ENCODE assay signal across 12 mouse cellular contexts in the genomic region with DNA sequence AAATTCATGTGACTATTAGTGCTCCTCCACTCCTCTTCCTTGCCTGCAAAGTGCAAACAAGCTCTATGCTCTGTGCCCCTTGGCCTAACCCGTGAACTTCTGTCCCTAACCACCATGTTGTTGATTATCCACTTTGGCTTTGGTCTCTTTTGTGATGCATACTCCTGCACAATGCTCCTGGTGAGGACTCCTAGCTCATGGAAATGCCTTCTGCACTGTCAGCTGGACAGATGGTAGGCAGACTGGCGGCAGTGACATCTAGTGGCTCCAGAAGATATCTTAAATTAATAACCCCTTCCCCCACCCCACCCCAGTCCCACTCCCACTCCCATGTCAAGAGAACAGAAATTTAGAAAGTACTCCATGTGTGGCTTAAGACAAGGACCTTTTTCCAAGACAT. TPM values are rescaled to one million over a fixed set of nuclear protein-coding genes. Genes with fewer than 3 reads are reported as not detected.
DNase-seq lines count a peak whose midpoint lies in the region; TF ChIP-seq lines count a peak whose summit lies in the region.
"Had no signal": no experiment of that assay in that cellular context is flagged by ENCODE, and none has a peak within 500 bp of the region (broad histone marks: within the 10 kb centered on the region; RNA-seq: fewer than 3 reads in every experiment).

No protein-coding gene starts in this region.

- peak; percentile 1 to 5 for DNase-seq in cerebellum, postnatal 14 days
- DNase-seq in cerebellum, adult 9-11 months: no peak
- no peak for DNase-seq in layer of hippocampus, adult 2 months (ENCODE audit: low spot score in 2 of 2)
- no peak for DNase-seq in layer of hippocampus, adult 9-11 months
- DNase-seq in embryo, embryonic 9.5 days (ENCODE audit: extremely low spot score): peak; percentile 4
- peak; percentile 13 for DNase-seq in retina, embryonic 14.5 days (ENCODE audit: low spot score)
- DNase-seq in ovary, adult 18-20 months (ENCODE audit: low spot score): no peak
- DNase-seq in right cerebral cortex, postnatal 10 days (ENCODE audit: low spot score in 2 of 2): no peak
- DNase-seq: cerebellum, adult 8-10 months; liver, embryonic 13.5 days had no signal

- peak; percentile 54 for TF ChIP-seq CTCF in layer of hippocampus, adult 2 months (conservative IDR thresholded peaks at IDR 0.05)

- no peak overlapping the region for H3K4me3 ChIP-seq in layer of hippocampus, adult 2 months
- H3K4me3 ChIP-seq: liver, embryonic 13.5 days; megakaryocyte, embryonic 14.5 days had no signal

- H3K27ac ChIP-seq in layer of hippocampus, adult 2 months: no peak overlapping the region
- H3K27ac ChIP-seq: liver, embryonic 13.5 days had no signal

RNA-seq across cellular contexts. Expression of a gene that starts 35.1 kb away (rescaled TPM):
- total RNA-seq in layer of hippocampus, adult 2 months (2021): not detected
- total RNA-seq: adrenal gland, postnatal 4 days had no signal

Comparison
In these comparisons a context has a peak if more than half of its experiments do, and no peak if none do; other contexts are left out.
1. DNase-seq: peak in cerebellum, postnatal 14 days (2 of 2), embryo, embryonic 9.5 days (single experiment) and retina, embryonic 14.5 days (single experiment); none in cerebellum, adult 9-11 months (single experiment), layer of hippocampus, adult 2 months (0 of 2), layer of hippocampus, adult 9-11 months (single experiment), ovary, adult 18-20 months (single experiment) and right cerebral cortex, postnatal 10 days (0 of 2).